25 mouse cellular contexts compared by ENCODE assay signal in the genomic region with DNA sequence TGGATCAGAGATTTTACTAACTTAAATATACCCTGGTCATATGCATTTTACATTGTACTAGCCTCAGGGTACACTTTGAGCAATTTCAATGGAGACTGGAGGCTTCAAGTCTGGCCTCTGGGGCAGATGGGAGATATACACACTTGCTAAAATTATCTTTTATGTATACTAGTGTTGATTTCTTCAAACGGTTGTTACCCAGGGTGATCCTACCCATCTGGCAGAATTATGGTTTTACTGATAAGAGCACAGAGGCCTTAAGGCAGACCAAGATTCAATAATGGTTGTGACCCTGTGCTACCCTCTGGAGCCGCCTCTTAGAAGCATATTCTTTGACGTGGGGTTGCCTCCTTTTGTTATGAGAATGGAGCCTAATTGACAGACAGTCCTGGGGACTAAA. TPM values are rescaled to one million over a fixed set of nuclear protein-coding genes. Genes with fewer than 3 reads are reported as not detected.
A peak's percentile ranks its signal among the peaks of the same experiment; 100 is the strongest.
DNase-seq lines count a peak whose midpoint lies in the region; ATAC-seq and TF ChIP-seq lines count a peak whose summit lies in the region.
"Had no signal": no experiment of that assay in that cellular context is flagged by ENCODE, and none has a peak within 500 bp of the region (broad histone marks: within the 10 kb centered on the region; RNA-seq: fewer than 3 reads in every experiment).

No protein-coding gene starts in this region.

- peak; percentile 86 for ATAC-seq in G1E (ENCODE audit: extremely low read depth, insufficient number of reproducible peaks, low FRiP score, poor library complexity, severe bottlenecking)
- peak; percentile 85 for ATAC-seq in liver, embryonic 12.5 days
- ATAC-seq in liver, embryonic 16.5 days (ENCODE audit: low read depth): peak; percentile 72
- no peak for ATAC-seq in heart, embryonic 11.5 days (replicated peaks; ENCODE audit: insufficient number of reproducible peaks, low FRiP score, low TSS enrichment)
- no peak for ATAC-seq in midbrain, embryonic 11.5 days (ENCODE audit: low FRiP score)
- ATAC-seq: forebrain, postnatal 0 days; hindbrain, postnatal 0 days had no signal

- H3K79me2 ChIP-seq in MEL (ENCODE audit: control insufficient read depth, insufficient read depth, low read length, poor library complexity): no peaks in the 10 kb centered on the region

- peak; percentile 54 to 84 for TF ChIP-seq EP300 in MEL (IDR thresholded peaks at IDR 0.05; ENCODE audit: low read depth in 1 of 2, low read length in 2 of 2)

- no peak overlapping the region for H3K27ac ChIP-seq in MEL (ENCODE audit: control insufficient read depth, low read depth, low read length)
- H3K27ac ChIP-seq in liver, embryonic 12.5 days: no peak overlapping the region
- H3K27ac ChIP-seq in liver, embryonic 16.5 days (ENCODE audit: low read length): no peak overlapping the region
- H3K27ac ChIP-seq in heart, embryonic 11.5 days (ENCODE audit: low read depth, low read length): no peak overlapping the region
- H3K27ac ChIP-seq in midbrain, embryonic 11.5 days (ENCODE audit: low read depth, low read length): no peak overlapping the region
- H3K27ac ChIP-seq: embryonic facial prominence, embryonic 13.5 days; forebrain, embryonic 12.5 days; gastrocnemius, adult 2 months; heart, embryonic 13.5 days; hindbrain, postnatal 0 days had no signal

- TF ChIP-seq RAD21 in MEL (IDR thresholded peaks at IDR 0.05; ENCODE audit: low read depth, low read length): no peak

- no peak overlapping the region for H3K4me3 ChIP-seq in G1E (ENCODE audit: low read depth, low read length)
- H3K4me3 ChIP-seq in MEL (ENCODE audit: control insufficient read depth in 1 of 2, insufficient read depth in 1 of 2, low read depth in 2 of 2, low read length in 2 of 2): no peak overlapping the region
- H3K4me3 ChIP-seq in liver, embryonic 12.5 days: no peak overlapping the region
- H3K4me3 ChIP-seq in liver, embryonic 16.5 days (ENCODE audit: low read depth, low read length): no peak overlapping the region
- H3K4me3 ChIP-seq in heart, embryonic 11.5 days (ENCODE audit: low read depth, low read length): no peak overlapping the region
- H3K4me3 ChIP-seq in midbrain, embryonic 11.5 days (ENCODE audit: low read depth, low read length): no peak overlapping the region
- no peak overlapping the region for H3K4me3 ChIP-seq in lung, adult 2 months (replicated peaks; ENCODE audit: extremely low read depth, low read depth, low read length)
- H3K4me3 ChIP-seq: embryonic facial prominence, embryonic 13.5 days; forebrain, embryonic 12.5 days; gastrocnemius, adult 2 months; heart, embryonic 13.5 days had no signal

- no peak overlapping the region for H3K4me2 ChIP-seq in liver, embryonic 12.5 days
- no peak overlapping the region for H3K4me2 ChIP-seq in liver, embryonic 16.5 days (ENCODE audit: low read depth, low read length)
- no peak overlapping the region for H3K4me2 ChIP-seq in heart, embryonic 11.5 days
- H3K4me2 ChIP-seq in midbrain, embryonic 11.5 days: no peak overlapping the region
- H3K4me2 ChIP-seq: embryonic facial prominence, embryonic 13.5 days; forebrain, embryonic 12.5 days; heart, embryonic 13.5 days had no signal

- peaks cover 14% of the 10 kb centered on the region for H3K36me3 ChIP-seq in G1E (replicated peaks)
- 0 out of 4 replicates have a peak, but pooled peaks cover 0 to 2% of the 10 kb centered on the region in 2 experiments for H3K36me3 ChIP-seq in MEL (ENCODE audit: control insufficient read depth in 1 of 2, insufficient read depth in 2 of 2, low read length in 2 of 2)
- H3K36me3 ChIP-seq in liver, embryonic 12.5 days: no peaks in the 10 kb centered on the region
- no peaks in the 10 kb centered on the region for H3K36me3 ChIP-seq in liver, embryonic 16.5 days (ENCODE audit: control insufficient read depth, insufficient read depth)
- H3K36me3 ChIP-seq in heart, embryonic 11.5 days (ENCODE audit: control insufficient read depth, insufficient read depth, low read length): no peaks in the 10 kb centered on the region
- H3K36me3 ChIP-seq in midbrain, embryonic 11.5 days (ENCODE audit: control insufficient read depth, insufficient read depth, low read length): no peaks in the 10 kb centered on the region
- H3K36me3 ChIP-seq: embryonic facial prominence, embryonic 13.5 days; forebrain, embryonic 12.5 days; heart, embryonic 13.5 days had no signal

- 20% methylated on average over 3 of the region's 3 CpGs for WGBS in liver, embryonic 12.5 days (ENCODE audit: insufficient replicate concordance)
- 21% methylated on average over 3 of the region's 3 CpGs for WGBS in liver, embryonic 16.5 days (ENCODE audit: insufficient replicate concordance)
- 47% methylated on average over 3 of the region's 3 CpGs for WGBS in heart, embryonic 11.5 days (ENCODE audit: insufficient replicate concordance)
- WGBS in midbrain, embryonic 11.5 days: 72% methylated on average over 3 of the region's 3 CpGs
- WGBS in lung, adult 2 months: 29% methylated on average over 3 of the region's 3 CpGs

- H3K9ac ChIP-seq in MEL (ENCODE audit: control insufficient read depth, low read depth, low read length, poor library complexity, severe bottlenecking): no peak overlapping the region
- H3K9ac ChIP-seq in liver, embryonic 12.5 days: no peak overlapping the region
- no peak overlapping the region for H3K9ac ChIP-seq in liver, embryonic 16.5 days (ENCODE audit: low read depth, low read length)
- no peak overlapping the region for H3K9ac ChIP-seq in heart, embryonic 11.5 days (ENCODE audit: low read depth, low read length)
- H3K9ac ChIP-seq in midbrain, embryonic 11.5 days (ENCODE audit: low read length): no peak overlapping the region
- H3K9ac ChIP-seq: embryonic facial prominence, embryonic 13.5 days; forebrain, embryonic 12.5 days; forebrain, postnatal 0 days; heart, embryonic 13.5 days had no signal

- no peaks in the 10 kb centered on the region for H3K27me3 ChIP-seq in G1E (ENCODE audit: insufficient read depth, low read length)
- H3K27me3 ChIP-seq in MEL (ENCODE audit: control insufficient read depth in 1 of 2, insufficient read depth in 2 of 2, low read length in 2 of 2): no peaks in the 10 kb centered on the region
- no peaks in the 10 kb centered on the region for H3K27me3 ChIP-seq in liver, embryonic 12.5 days (replicated peaks)
- H3K27me3 ChIP-seq in liver, embryonic 16.5 days (ENCODE audit: control insufficient read depth, insufficient read depth, low read depth, low read length): no peaks in the 10 kb centered on the region
- no peaks in the 10 kb centered on the region for H3K27me3 ChIP-seq in heart, embryonic 11.5 days (ENCODE audit: control insufficient read depth, insufficient read depth, low read length)
- no peaks in the 10 kb centered on the region for H3K27me3 ChIP-seq in midbrain, embryonic 11.5 days (ENCODE audit: control insufficient read depth, insufficient read depth, low read length)
- H3K27me3 ChIP-seq: embryonic facial prominence, embryonic 13.5 days; forebrain, embryonic 12.5 days; heart, embryonic 13.5 days had no signal

- peaks cover 28% of the 10 kb centered on the region for H3K4me1 ChIP-seq in G1E (ENCODE audit: insufficient read depth, low read depth, low read length)
- H3K4me1 ChIP-seq in MEL (ENCODE audit: control insufficient read depth in 1 of 2, insufficient read depth in 2 of 2, low read length in 2 of 2): peaks cover 4 to 6% of the 10 kb centered on the region in 2 experiments
- peaks cover 18% of the 10 kb centered on the region for H3K4me1 ChIP-seq in liver, embryonic 12.5 days
- peaks cover 1% of the 10 kb centered on the region; the same call in 1 of the 2 replicates for H3K4me1 ChIP-seq in liver, embryonic 16.5 days (ENCODE audit: control insufficient read depth, low read depth, low read length)
- no peaks in the 10 kb centered on the region for H3K4me1 ChIP-seq in heart, embryonic 11.5 days (ENCODE audit: control insufficient read depth, insufficient read depth, low read length)
- no peaks in the 10 kb centered on the region for H3K4me1 ChIP-seq in midbrain, embryonic 11.5 days (ENCODE audit: control insufficient read depth, insufficient read depth, low read length)
- no peaks in the 10 kb centered on the region for H3K4me1 ChIP-seq in lung, adult 2 months (ENCODE audit: control insufficient read depth, insufficient read depth, low read length)
- H3K4me1 ChIP-seq: embryonic facial prominence, embryonic 13.5 days; forebrain, embryonic 12.5 days had no signal

- H3K9me3 ChIP-seq in G1E (replicated peaks) (no peaks in the 10 kb centered on the region), MEL (replicated peaks; ENCODE audit: insufficient read depth, low read length) (no peaks in the 10 kb centered on the region)
- H3K9me3 ChIP-seq in liver, embryonic 12.5 days (replicated peaks): no peaks in the 10 kb centered on the region
- no peaks in the 10 kb centered on the region for H3K9me3 ChIP-seq in liver, embryonic 16.5 days (replicated peaks; ENCODE audit: control insufficient read depth, low read length)
- no peaks in the 10 kb centered on the region for H3K9me3 ChIP-seq in heart, embryonic 11.5 days (replicated peaks; ENCODE audit: control insufficient read depth, low read length)
- no peaks in the 10 kb centered on the region for H3K9me3 ChIP-seq in midbrain, embryonic 11.5 days (ENCODE audit: control insufficient read depth, low read length)
- H3K9me3 ChIP-seq: embryonic facial prominence, embryonic 13.5 days; forebrain, embryonic 12.5 days; heart, embryonic 13.5 days had no signal

- DNase-seq in G1E (ENCODE audit: low spot score) (peak; percentile 43), MEL (ENCODE audit: low read depth, low spot score) (peak; percentile 64)
- no peak for DNase-seq in midbrain, embryonic 11.5 days (ENCODE audit: low spot score, missing footprints)
- DNase-seq in embryo, embryonic 10 days (ENCODE audit: low spot score): no peak
- DNase-seq in lung, adult 2 months: no peak
- DNase-seq: adrenal gland, postnatal 14 days; cerebellum, adult 2 months; cerebellum, postnatal 10 days; forebrain, postnatal 0 days; gastrocnemius, adult 2 months; gastrocnemius, postnatal 25 days; heart, postnatal 36 days had no signal

- TF ChIP-seq CTCF in G1E (IDR thresholded peaks at IDR 0.05; ENCODE audit: low read depth, low read length) (no peak), MEL (IDR thresholded peaks at IDR 0.05 in 2 of 3, conservative IDR thresholded peaks at IDR 0.05 in 1 of 3; ENCODE audit: control insufficient read depth in 1 of 3, insufficient read depth in 1 of 3, low read depth in 2 of 3, low read length in 3 of 3, poor library complexity in 1 of 3, severe bottlenecking in 1 of 3) (no peak)
- TF ChIP-seq CTCF in lung, adult 2 months (IDR thresholded peaks at IDR 0.05; ENCODE audit: insufficient read depth, low read length): no peak

- TF ChIP-seq POLR2A in MEL (IDR thresholded peaks at IDR 0.05; ENCODE audit: control insufficient read depth in 1 of 2, insufficient read depth in 1 of 2, low read depth in 1 of 2, low read length in 2 of 2, poor library complexity in 1 of 2): no peak
- no peak for TF ChIP-seq POLR2A in lung, adult 2 months (IDR thresholded peaks at IDR 0.05; ENCODE audit: borderline replicate concordance, extremely low read depth, low read depth, low read length)

RNA-seq across cellular contexts. Expression of a gene that starts 8.5 kb away (rescaled TPM):
- 10.1 and 12.8 TPM in 2 replicates for total RNA-seq in G1E (2014; fragmentation: Nextera tagmentation)
- total RNA-seq in G1E (2017): 16.3 and 17.0 TPM in 2 replicates
- polyA plus RNA-seq in G1E (2012): 0.19 and 0.47 TPM in 2 replicates
- total RNA-seq in MEL (2012; rRNA removed): 3.4 and 3.9 TPM in 2 replicates
- polyA plus RNA-seq in MEL (2012; ENCODE audit: insufficient read depth in 1 of 2, insufficient read length in 2 of 2, low read depth in 1 of 2, low replicate concordance in 2 of 2, missing spikeins in 1 of 2): 1 to 10 TPM in 1 of 2 experiments, not detected in 1; 5.3 TPM
- polyA plus RNA-seq in liver, embryonic 12.5 days (2016; fragmentation: Nextera tagmentation; extraction: Ambion mirVana): 8.1 and 8.2 TPM in 2 replicates
- 3.6 and 4.4 TPM in 2 replicates for polyA plus RNA-seq in liver, embryonic 16.5 days (2015; fragmentation: Nextera tagmentation; extraction: Ambion mirVana)
- polyA plus RNA-seq in heart, embryonic 11.5 days (2014; fragmentation: Nextera tagmentation; extraction: Ambion mirVana): 6.3 and 6.7 TPM in 2 replicates
- polyA plus RNA-seq in midbrain, embryonic 11.5 days (2014; fragmentation: Nextera tagmentation; extraction: Ambion mirVana): 12.0 and 12.9 TPM in 2 replicates
- polyA plus RNA-seq in lung, adult 2 months (2012; rRNA removed): 0.45 and 1.1 TPM in 2 replicates

RNA-seq across cellular contexts. Expression of a gene that starts 25.4 kb away (rescaled TPM):
- total RNA-seq in G1E (2014; fragmentation: Nextera tagmentation) (not detected in 2 replicates), G1E (2017) (not detected in 2 replicates), MEL (2012; rRNA removed) (not detected in 2 replicates)
- polyA plus RNA-seq in G1E (2012) (not detected in 2 replicates), MEL (2012; ENCODE audit: insufficient read depth in 1 of 2, insufficient read length in 2 of 2, low read depth in 1 of 2, low replicate concordance in 2 of 2, missing spikeins in 1 of 2) (under 1 TPM in 1 of 2 experiments, not detected in 1; 0.14 TPM)
- not detected in 2 replicates for polyA plus RNA-seq in liver, embryonic 12.5 days (2016; fragmentation: Nextera tagmentation; extraction: Ambion mirVana)
- polyA plus RNA-seq in liver, embryonic 16.5 days (2015; fragmentation: Nextera tagmentation; extraction: Ambion mirVana): not detected in 2 replicates
- not detected in 2 replicates for polyA plus RNA-seq in heart, embryonic 11.5 days (2014; fragmentation: Nextera tagmentation; extraction: Ambion mirVana)
- polyA plus RNA-seq in midbrain, embryonic 11.5 days (2014; fragmentation: Nextera tagmentation; extraction: Ambion mirVana): 0.25 TPM in 1 of 2 replicates, not detected in the other
- not detected in 2 replicates for polyA plus RNA-seq in lung, adult 2 months (2012; rRNA removed)
- total RNA-seq: adrenal gland, adult 18-20 months; adrenal gland, postnatal 14 days; forebrain, postnatal 0 days; gastrocnemius, adult 2 months; gastrocnemius, postnatal 25 days; granulocyte monocyte progenitor cell, adult 5-6 weeks; heart, adult 8-10 months; heart, postnatal 36 days; hindbrain, postnatal 0 days had no signal
- polyA plus RNA-seq: cerebellum, adult 2 months; cortical plate, adult 2 months; embryonic facial prominence, embryonic 13.5 days; forebrain, embryonic 12.5 days; heart, embryonic 13.5 days; heart, postnatal 0 days; hindbrain, embryonic 11.5 days had no signal

RNA-seq across cellular contexts. Expression of a gene that starts 53.2 kb away (rescaled TPM):
- total RNA-seq in G1E (2014; fragmentation: Nextera tagmentation) (1.2 and 3.1 TPM in 2 replicates), G1E (2017) (0.49 and 0.64 TPM in 2 replicates), MEL (2012; rRNA removed) (not detected in 2 replicates)
- polyA plus RNA-seq in G1E (2012) (0.29 and 0.38 TPM in 2 replicates), MEL (2012; ENCODE audit: insufficient read depth in 1 of 2, insufficient read length in 2 of 2, low read depth in 1 of 2, low replicate concordance in 2 of 2, missing spikeins in 1 of 2) (not detected)
- polyA plus RNA-seq in liver, embryonic 12.5 days (2016; fragmentation: Nextera tagmentation; extraction: Ambion mirVana): 1.6 and 2.1 TPM in 2 replicates
- 0.45 and 0.89 TPM in 2 replicates for polyA plus RNA-seq in liver, embryonic 16.5 days (2015; fragmentation: Nextera tagmentation; extraction: Ambion mirVana)
- 4.4 and 5.1 TPM in 2 replicates for polyA plus RNA-seq in heart, embryonic 11.5 days (2014; fragmentation: Nextera tagmentation; extraction: Ambion mirVana)
- 7.2 and 10.4 TPM in 2 replicates for polyA plus RNA-seq in midbrain, embryonic 11.5 days (2014; fragmentation: Nextera tagmentation; extraction: Ambion mirVana)
- polyA plus RNA-seq in lung, adult 2 months (2012; rRNA removed): 0.42 and 0.76 TPM in 2 replicates

RNA-seq across cellular contexts. Expression of a gene that starts 55.8 kb away (rescaled TPM):
- total RNA-seq in G1E (2014; fragmentation: Nextera tagmentation) (not detected in 2 replicates), G1E (2017) (not detected in 2 replicates), MEL (2012; rRNA removed) (not detected in 2 replicates)
- polyA plus RNA-seq in G1E (2012) (not detected in 2 replicates), MEL (2012; ENCODE audit: insufficient read depth in 1 of 2, insufficient read length in 2 of 2, low read depth in 1 of 2, low replicate concordance in 2 of 2, missing spikeins in 1 of 2) (not detected)
- polyA plus RNA-seq in liver, embryonic 12.5 days (2016; fragmentation: Nextera tagmentation; extraction: Ambion mirVana): not detected in 2 replicates
- polyA plus RNA-seq in liver, embryonic 16.5 days (2015; fragmentation: Nextera tagmentation; extraction: Ambion mirVana): not detected in 2 replicates
- not detected in 2 replicates for polyA plus RNA-seq in heart, embryonic 11.5 days (2014; fragmentation: Nextera tagmentation; extraction: Ambion mirVana)
- polyA plus RNA-seq in midbrain, embryonic 11.5 days (2014; fragmentation: Nextera tagmentation; extraction: Ambion mirVana): not detected in 2 replicates
- not detected in 2 replicates for polyA plus RNA-seq in lung, adult 2 months (2012; rRNA removed)
- total RNA-seq: adrenal gland, adult 18-20 months; adrenal gland, postnatal 14 days; forebrain, postnatal 0 days; gastrocnemius, adult 2 months; gastrocnemius, postnatal 25 days; granulocyte monocyte progenitor cell, adult 5-6 weeks; heart, adult 8-10 months; heart, postnatal 36 days; hindbrain, postnatal 0 days had no signal
- polyA plus RNA-seq: cerebellum, adult 2 months; cortical plate, adult 2 months; embryonic facial prominence, embryonic 13.5 days; forebrain, embryonic 12.5 days; forebrain, postnatal 0 days; heart, embryonic 13.5 days; heart, postnatal 0 days; hindbrain, embryonic 11.5 days; hindbrain, postnatal 0 days had no signal

Comparison
In these comparisons a context has a peak if more than half of its experiments do, and no peak if none do; other contexts are left out.
1. ATAC-seq: peak in G1E (single experiment), liver, embryonic 12.5 days (single experiment) and liver, embryonic 16.5 days (single experiment); none in heart, embryonic 11.5 days (single experiment) and midbrain, embryonic 11.5 days (single experiment).
2. DNase-seq: peak in G1E (single experiment) and MEL (single experiment); none in midbrain, embryonic 11.5 days (single experiment), embryo, embryonic 10 days (single experiment) and lung, adult 2 months (single experiment).